Mouse (Mus musculus) heart, postnatal 0 days (tissue): Measurements from ENCODE around the gene Zfp768. TPM values are rescaled to one million over a fixed set of nuclear protein-coding genes. Genes with fewer than 3 reads are reported as not detected.
A peak's percentile ranks its signal among the peaks of the same experiment; 100 is the strongest.
"Not testable (repeated sequence)": the region's sequence is repeated elsewhere in the genome, so short reads cannot be mapped to it uniquely, and the experiment has no call there.

Experiments
- ATAC-seq: fragments of 200-750 bp; cut with Nextera tagmentation; 2 replicates; pipeline ENCODE4 v1.8.0; 2017; ENCODE audit warnings: low read depth, moderate number of reproducible peaks, moderate library complexity; ENCODE audit not compliant: insufficient read depth
- DNase-seq: peaks from one replicate; pipeline ENCODE4 v3.0.0-alpha.2; 2016; ENCODE audit warnings: low spot score
- H3K27ac ChIP-seq: fragments of 300-500 bp; sonication (generic); 2 replicates; pipeline ENCODE4 v1.5.1; 2014; ENCODE audit warnings: low read depth, mild to moderate bottlenecking
- H3K27me3 ChIP-seq: fragments of 300-500 bp; sonication (generic); 2 replicates; pipeline ENCODE4 v1.6.1; 2014; ENCODE audit warnings: low read length, mixed read lengths; ENCODE audit not compliant: control insufficient read depth, insufficient read depth
- H3K36me3 ChIP-seq: fragments of 300-500 bp; sonication (generic); replicated peaks from 2 replicates; pipeline ENCODE4 v1.6.1; 2014; ENCODE audit warnings: low read length, mixed read lengths; ENCODE audit not compliant: control insufficient read depth, insufficient read depth
- H3K4me1 ChIP-seq: fragments of 300-500 bp; sonication (generic); 2 replicates; pipeline ENCODE4 v1.6.1; 2014; ENCODE audit warnings: antibody characterized with exemption; ENCODE audit not compliant: control insufficient read depth, insufficient read depth
- H3K4me2 ChIP-seq: fragments of 300-500 bp; sonication (generic); 2 replicates; pipeline ENCODE4 v1.6.1; 2014; ENCODE audit warnings: low read depth, mild to moderate bottlenecking, low read length, moderate library complexity
- H3K4me3 ChIP-seq: fragments of 300-500 bp; sonication (generic); 2 replicates; pipeline ENCODE4 v1.5.1; 2014; ENCODE audit warnings: low read depth, low read length
- H3K9ac ChIP-seq: fragments of 300-500 bp; sonication (generic); replicated peaks from 2 replicates; pipeline ENCODE4 v1.6.1; 2014; ENCODE audit warnings: low read depth, low read length, mixed read lengths
- H3K9me3 ChIP-seq: fragments of 300-500 bp; sonication (generic); replicated peaks from 2 replicates; pipeline ENCODE4 v1.6.1; 2016; ENCODE audit warnings: low read length; ENCODE audit not compliant: control insufficient read depth
- CTCF ChIP-seq: IDR thresholded peaks from 2 replicates; pipeline ENCODE4 v1.5.1; 2016; ENCODE audit warnings: antibody characterized with exemption, control low read depth, low read depth
- EP300 ChIP-seq: IDR thresholded peaks from 2 replicates; pipeline ENCODE4 v1.6.1; 2016; ENCODE audit warnings: antibody characterized with exemption, low read depth
- WGBS: fragments of 180-500 bp; shearing (Covaris S2); extraction: QIAGEN DNeasy Blood & Tissue Kit; methylation state at CpG from one replicate; pipeline ENCODE4 v1.1.7; 2014; 5-methylcytosine and 5-hydroxymethylcytosine counted together
- polyA plus RNA-seq: library from polyadenylated mRNA; unstranded; fragments of >200 nt; fragmentation: Nextera tagmentation; extraction: Ambion mirVana; gene quantifications from 2 replicates; pipeline ENCODE4 v1.2.1, GENCODE M21; 2015
- total RNA-seq: library from RNA; depleted of rRNA; stranded (reverse); fragments of >200 nt; gene quantifications from 2 replicates; pipeline ENCODE4 v1.2.3, GENCODE M21; 2014; ENCODE audit warnings: low replicate concordance

The Zfp768 gene
- total and polyA plus RNA-seq, 2 experiments from 2014 or later: 22.0 to 54.3 TPM

DNA sequence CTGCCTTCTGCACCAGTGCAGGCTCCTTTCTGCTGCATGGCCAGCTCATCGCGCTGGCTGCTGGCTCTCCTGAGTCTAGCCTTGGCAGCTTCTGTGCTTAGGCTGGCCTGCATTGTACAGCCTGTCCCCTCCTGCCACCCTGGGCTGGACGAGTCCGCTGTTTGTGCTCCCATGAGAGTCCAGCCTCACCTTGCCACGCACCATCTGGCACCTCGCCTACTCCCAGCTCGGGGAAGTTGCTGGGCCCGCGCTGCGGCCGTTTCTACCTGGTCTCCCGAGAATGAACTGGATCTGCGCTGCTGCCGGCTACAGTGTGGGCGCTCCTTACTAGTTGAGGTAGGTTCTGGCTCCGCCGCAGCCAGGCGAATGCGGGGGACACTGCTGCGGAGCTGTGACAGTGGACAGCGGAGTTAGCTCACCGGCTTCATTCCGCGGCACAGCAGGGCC is 18.1 kb upstream of the Zfp768 start:
- no peak overlapping the region for H3K27ac ChIP-seq
- H3K4me1 ChIP-seq: no peaks in the 10 kb centered on the region
- H3K9me3 ChIP-seq: no peaks in the 10 kb centered on the region
- TF ChIP-seq EP300: no peak
- TF ChIP-seq CTCF: no peak
- peak overlapping the region; percentile 38 for H3K4me3 ChIP-seq
- H3K9ac ChIP-seq: peak overlapping the region; percentile 41
- no peaks in the 10 kb centered on the region for H3K36me3 ChIP-seq
- H3K27me3 ChIP-seq: no peaks in the 10 kb centered on the region
- DNase-seq: no peak
- H3K4me2 ChIP-seq: peak overlapping the region; percentile 58
- under 1% methylated on average over 24 of the region's 24 CpGs for WGBS
- no peak for ATAC-seq

DNA sequence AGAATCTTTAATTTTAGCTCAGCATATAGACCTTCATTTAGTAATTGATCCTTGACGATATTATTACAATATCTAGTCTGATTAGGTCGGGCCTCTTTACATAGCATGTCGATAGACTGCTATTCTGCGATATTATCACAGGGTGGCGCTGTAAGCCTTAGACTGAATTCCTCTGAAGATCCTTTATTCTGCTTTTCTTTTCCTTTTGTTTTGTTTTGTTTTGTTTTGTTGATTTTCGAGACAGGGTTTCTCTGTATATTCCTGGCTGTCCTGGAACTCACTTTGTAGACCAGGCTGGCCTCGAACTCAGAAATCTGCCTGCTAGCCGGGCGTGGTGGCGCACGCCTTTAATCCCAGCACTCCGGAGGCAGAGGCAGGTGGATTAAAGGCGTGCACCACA is 17.0 kb upstream of the Zfp768 start:
- Histone ChIP-seq H3K4me3 (peak overlapping the region; percentile 34), H3K4me2 (peak overlapping the region; percentile 53)
- peak; percentile 69 for DNase-seq
- not testable (repeated sequence) for H3K9ac ChIP-seq, H3K27me3 ChIP-seq, H3K36me3 ChIP-seq, H3K27ac ChIP-seq, ATAC-seq, H3K4me1 ChIP-seq, H3K9me3 ChIP-seq
- 19% methylated on average over 13 of the region's 13 CpGs for WGBS
- peak; percentile 82 for TF ChIP-seq CTCF

DNA sequence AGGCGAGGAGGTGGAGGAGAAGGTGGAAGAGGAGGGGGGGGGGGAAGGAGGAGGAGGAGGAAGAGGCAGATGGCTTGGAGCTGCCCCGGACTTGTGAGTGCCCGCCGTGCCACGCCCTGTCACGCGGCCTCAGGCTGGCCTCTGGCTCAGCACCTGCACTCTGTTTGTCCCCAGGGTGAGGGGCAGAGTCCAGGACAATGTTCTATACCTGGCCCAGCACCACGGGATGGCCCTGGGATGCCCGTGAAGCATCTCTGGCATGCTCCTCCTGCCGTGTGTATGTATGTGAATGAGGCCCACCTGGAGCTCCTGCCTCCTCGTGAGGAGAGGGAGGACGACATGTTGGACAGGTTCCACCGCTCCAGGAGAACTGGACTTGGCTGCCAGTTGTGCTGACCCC is 16.1 kb upstream of the Zfp768 start:
- H3K36me3 ChIP-seq: no peaks in the 10 kb centered on the region
- no peaks in the 10 kb centered on the region for H3K4me1 ChIP-seq
- no peak overlapping the region for H3K4me2 ChIP-seq
- WGBS: 45% methylated on average over 13 of the region's 13 CpGs
- ATAC-seq (no peak), DNase-seq (no peak)
- no peak overlapping the region for H3K9ac ChIP-seq
- no peak for TF ChIP-seq EP300
- H3K4me3 ChIP-seq: no peak overlapping the region
- H3K9me3 ChIP-seq: no peaks in the 10 kb centered on the region
- H3K27me3 ChIP-seq: no peaks in the 10 kb centered on the region
- H3K27ac ChIP-seq: no peak overlapping the region

- TF ChIP-seq CTCF: no peak
- Histone ChIP-seq H3K4me2 (no peak overlapping the region), H3K9ac (no peak overlapping the region), H3K27me3 (no peaks in the 10 kb centered on the region), H3K4me1 (no peaks in the 10 kb centered on the region), H3K27ac (no peak overlapping the region), H3K36me3 (no peaks in the 10 kb centered on the region), H3K4me3 (no peak overlapping the region), H3K9me3 (no peaks in the 10 kb centered on the region)
- 65% methylated on average over 4 of the region's 4 CpGs for WGBS
- no peak for ATAC-seq
- DNase-seq: no peak
Observed at GRCm38 (mm10) chr7:127360265-127360664, 14.9 kb upstream of the Zfp768 start.

DNA sequence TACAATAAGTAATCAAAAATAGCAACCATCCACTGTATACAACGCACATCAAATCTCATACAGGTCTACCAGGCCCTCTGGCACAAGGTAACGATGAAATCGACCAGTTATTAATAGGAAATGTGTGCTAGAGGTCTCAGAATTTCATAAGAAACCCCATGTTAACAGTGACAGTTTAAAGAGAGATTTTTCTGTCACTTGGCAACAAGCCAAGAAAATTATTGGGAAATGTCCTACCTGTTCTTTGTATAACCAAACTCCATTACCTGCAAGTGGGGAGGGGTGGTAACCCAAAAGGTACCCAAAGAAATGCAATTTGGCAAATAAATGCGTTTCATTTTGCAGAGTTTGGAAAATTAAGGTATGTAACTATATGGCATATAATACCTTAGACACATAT is 13.1 kb upstream of the Zfp768 start:
- no peaks in the 10 kb centered on the region for H3K27me3 ChIP-seq
- no peaks in the 10 kb centered on the region for H3K36me3 ChIP-seq
- no peaks in the 10 kb centered on the region for H3K9me3 ChIP-seq
- no peak overlapping the region for H3K27ac ChIP-seq
- H3K4me1 ChIP-seq: no peaks in the 10 kb centered on the region
- no peak overlapping the region for H3K9ac ChIP-seq
- no peak overlapping the region for H3K4me2 ChIP-seq
- ATAC-seq: no peak
- WGBS: 59% methylated on average over 4 of the region's 4 CpGs
- DNase-seq: no peak
- TF ChIP-seq EP300 (no peak), CTCF (no peak)
- no peak overlapping the region for H3K4me3 ChIP-seq

GRCm38 (mm10) chr7:127357871-127358270 is 12.5 kb upstream of the Zfp768 start:
- TF ChIP-seq EP300 (no peak), CTCF (no peak)
- Histone ChIP-seq H3K27ac (no peak overlapping the region), H3K4me1 (no peaks in the 10 kb centered on the region), H3K9ac (no peak overlapping the region), H3K27me3 (no peaks in the 10 kb centered on the region), H3K36me3 (no peaks in the 10 kb centered on the region), H3K4me2 (no peak overlapping the region), H3K4me3 (no peak overlapping the region), H3K9me3 (no peaks in the 10 kb centered on the region)
- DNase-seq (no peak), ATAC-seq (no peak)
- WGBS: 48% methylated on average over 2 of the region's 2 CpGs
